Mouse (Mus musculus): ENCODE results near the gene Pitpnm1.
"Not testable (repeated sequence)": the region's sequence is repeated elsewhere in the genome, so short reads cannot be mapped to it uniquely, and the experiment has no call there.

Gene Pitpnm1

DNA sequence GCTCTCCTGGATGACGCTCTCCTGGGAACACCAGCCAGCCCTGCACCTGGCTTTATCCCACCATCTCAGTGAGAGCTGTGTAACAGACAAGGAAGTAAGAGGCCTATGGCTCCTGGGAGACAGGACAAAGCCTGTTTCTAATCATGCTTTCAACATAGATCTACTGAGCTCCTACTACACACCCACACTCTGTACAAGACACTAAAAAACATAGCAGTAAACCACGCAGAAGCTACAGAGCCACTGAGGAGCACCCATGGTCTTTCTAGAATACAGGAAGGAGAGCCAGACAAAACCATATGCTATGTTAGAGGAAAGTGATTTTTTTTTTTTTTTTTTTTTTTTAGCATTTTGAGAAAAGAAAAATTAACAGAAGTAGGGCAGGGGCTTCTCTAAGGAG lies 18.6 kb downstream of the Pitpnm1 start:
- DNase-seq (ENCODE audit: inconsistent ontology term), result no peak

DNA sequence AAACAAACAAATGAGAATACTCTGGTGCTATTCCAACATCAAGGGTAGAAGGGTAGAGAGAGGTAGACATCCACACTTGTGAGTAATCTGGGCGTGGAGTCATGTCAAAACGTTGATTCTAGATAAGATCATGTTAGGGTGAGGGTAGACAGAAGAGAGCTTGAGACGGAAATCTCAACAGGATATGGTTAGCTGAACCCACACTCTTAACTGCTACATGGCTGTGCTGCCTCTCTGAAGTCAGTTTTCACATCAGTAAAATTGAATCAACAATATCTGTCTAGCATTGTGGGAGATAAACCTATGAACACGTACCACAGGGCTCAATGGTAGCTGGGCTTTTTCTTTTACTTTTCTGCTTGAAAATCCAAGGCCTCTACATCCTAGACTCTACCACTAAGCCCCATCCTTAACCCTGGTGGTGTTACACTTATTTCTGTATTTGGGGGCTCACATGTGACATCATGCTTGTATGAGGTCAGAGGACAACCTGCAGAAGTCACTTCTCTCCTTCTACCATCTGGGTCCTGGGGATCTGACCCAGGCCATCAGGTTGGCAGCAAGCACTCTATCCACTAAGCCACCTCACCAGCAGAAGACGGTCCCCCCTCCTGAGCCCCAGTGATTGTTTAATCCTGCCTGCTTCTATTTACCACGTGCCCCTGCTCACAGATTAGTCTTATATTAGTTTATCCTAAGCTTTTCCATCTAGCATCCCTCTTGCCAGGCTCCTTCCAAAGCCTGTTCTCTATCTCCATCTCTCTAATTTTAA lies 20.1 kb downstream of the Pitpnm1 start:
- no peak for DNase-seq (ENCODE audit: inconsistent ontology term)

DNA sequence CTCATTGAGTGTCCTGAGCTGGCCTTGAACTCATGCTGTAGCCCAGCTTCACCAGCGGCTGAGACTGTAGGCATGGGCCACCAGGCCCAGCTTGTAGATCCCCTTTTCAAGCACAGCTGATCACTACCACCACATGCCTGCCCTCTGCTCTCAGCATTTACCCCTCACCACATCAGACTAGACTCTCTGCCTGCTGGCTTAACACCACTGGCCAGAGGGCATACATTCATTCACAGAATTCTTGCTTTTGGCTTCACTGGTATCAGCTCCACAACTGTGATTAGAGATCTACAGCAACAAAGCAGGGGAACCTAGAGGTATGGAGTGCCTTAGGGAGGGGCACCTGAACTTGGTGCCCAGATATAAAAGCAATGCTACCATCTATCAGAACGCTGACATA lies 20.7 kb downstream of the Pitpnm1 start:
- no peak for DNase-seq (ENCODE audit: inconsistent ontology term)

- peak; percentile 98 for DNase-seq (ENCODE audit: inconsistent ontology term)
These were observed 21.5 kb downstream of the Pitpnm1 start for GRCm38 (mm10) chr19:4121097-4121805.

DNA sequence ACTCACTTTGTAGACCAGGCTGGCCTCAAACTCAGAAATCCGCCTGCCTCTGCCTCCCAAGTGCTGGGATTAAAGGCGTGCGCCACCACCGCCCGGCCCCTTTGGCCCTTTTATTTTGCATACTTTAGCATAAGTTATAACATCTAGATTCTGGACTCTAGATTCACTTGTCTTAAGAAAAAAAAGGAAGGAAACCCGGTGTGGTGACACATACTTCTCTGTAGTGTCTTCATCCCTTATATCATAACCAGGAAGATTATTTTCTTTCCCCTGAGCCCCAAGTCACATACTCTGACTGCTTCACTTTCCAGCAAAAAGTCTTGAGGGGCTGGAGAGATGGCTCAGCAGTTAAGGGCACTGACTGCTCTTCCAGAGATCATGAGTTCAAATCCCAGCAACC lies 22.1 kb downstream of the Pitpnm1 start:
- DNase-seq (ENCODE audit: inconsistent ontology term), result not testable (repeated sequence)

DNA sequence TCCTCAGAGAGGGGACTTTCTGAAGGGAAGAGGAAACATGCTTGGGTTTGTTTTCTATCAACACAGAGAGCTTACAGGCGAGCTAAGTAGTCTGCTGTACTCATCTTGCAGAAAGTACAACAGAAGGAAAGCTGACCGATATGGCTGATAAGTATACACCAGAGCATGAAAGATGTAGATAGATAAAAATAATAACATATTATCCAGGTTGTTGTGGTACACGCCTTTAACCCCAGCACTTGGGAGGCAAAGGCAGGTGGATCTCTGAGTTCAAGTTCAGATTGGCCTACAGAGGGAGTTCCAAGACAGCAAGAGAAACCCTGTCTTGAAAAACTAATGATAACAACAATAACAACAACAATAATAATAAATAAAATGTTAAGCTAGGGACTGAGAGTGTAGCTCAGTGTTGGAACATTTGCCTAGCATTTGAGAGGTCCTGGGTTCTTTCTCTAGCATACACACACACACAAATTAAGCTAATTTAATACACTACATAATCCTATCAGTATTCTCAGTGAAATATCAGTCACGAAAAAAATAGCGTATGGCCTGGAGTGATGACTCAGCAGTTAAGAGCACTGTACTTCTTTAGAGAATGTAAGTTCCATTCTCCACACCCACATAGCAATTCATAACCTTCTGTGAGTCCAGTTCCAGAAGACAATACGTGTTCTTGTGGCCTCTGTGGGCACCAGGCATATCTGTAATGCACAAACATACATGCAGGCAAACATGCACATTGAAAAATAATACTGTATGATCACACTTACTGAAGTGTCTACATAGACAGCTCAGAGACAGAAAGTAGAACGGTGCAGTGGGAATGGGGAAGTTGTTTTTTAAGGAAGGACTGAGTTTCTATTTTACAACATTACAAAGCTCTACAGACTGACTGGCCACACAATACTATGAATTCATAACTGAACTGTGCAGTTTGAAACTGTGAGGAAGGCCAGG lies 22.9 kb downstream of the Pitpnm1 start:
- DNase-seq (ENCODE audit: inconsistent ontology term), result no peak

DNA sequence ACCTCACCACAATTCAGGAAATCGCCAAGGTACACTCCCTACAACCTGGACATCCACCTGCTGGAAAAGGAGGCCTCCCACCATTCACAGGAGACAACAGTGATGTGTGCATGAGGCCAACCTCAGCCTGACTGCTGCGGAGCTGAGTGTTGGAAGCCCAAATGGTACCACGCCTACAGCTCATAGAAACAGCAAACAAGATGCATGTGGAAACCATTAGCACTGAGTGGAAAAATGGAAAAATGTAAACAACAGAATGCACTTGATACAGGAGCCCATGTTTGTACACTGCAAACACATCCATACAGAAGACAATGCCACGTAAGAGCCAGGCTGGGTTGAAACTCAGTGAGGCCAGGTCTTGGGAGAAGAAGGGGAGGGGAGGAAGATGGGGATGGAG lies 24.6 kb downstream of the Pitpnm1 start:
- no peak for DNase-seq (ENCODE audit: inconsistent ontology term)

GRCm38 (mm10) chr19:4125268-4125667 lies 25.5 kb downstream of the Pitpnm1 start:
- not testable (repeated sequence) for DNase-seq (ENCODE audit: inconsistent ontology term)

DNA sequence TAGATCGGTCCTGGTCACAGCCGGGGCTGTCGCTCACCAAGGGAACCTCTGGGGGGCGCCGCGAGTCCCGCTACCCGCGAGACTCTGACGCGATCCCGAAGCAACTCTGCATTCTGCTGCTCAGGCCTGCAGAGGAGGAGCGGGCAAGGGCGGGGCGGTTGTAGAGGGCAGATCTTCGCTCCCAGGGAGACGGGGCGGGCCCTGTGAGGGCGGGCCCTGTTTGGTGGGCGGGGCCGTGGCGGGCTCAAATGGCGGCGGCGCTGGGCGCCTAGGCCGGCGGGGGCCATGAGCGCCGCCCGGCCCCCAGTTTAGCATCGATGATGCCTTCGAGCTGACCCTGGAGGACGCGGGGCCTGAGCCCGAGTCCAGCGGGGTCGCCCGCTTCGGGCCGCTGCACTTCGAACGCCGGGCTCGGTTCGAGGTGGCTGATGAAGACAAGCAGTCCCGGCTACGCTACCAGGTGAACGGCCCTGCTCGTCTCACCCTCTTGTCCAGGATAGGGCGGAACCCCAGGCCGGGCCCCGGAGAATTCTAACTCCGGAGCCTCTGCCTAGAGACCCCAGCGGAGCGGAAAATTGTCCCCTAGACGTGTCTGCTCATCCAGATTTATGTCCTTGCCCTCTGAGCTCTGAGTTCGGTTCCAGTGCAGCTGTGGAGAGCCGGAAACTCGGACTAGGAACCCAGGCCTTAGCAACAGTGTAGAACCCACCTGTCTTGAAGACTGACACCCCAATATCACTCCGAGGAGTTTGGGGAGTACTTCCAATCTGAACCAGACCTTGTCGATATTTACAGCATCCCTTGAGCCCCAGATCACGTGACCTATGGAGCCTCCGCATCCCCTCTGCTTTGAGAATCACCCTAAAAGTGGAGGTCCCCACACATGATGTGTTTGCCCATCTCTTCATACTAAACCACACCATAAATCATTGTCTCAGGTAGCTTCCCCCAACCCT lies 26.2 kb downstream of the Pitpnm1 start, which contains the start of gene Aip:
Aip (minus strand) TSS at position 118 of the 956 bp plus-strand sequence.
- DNase-seq (ENCODE audit: inconsistent ontology term), result peak; percentile 99

GRCm38 (mm10) chr19:4126759-4127495 lies 27.1 kb downstream of the Pitpnm1 start:
- DNase-seq (ENCODE audit: inconsistent ontology term), result no peak

DNA sequence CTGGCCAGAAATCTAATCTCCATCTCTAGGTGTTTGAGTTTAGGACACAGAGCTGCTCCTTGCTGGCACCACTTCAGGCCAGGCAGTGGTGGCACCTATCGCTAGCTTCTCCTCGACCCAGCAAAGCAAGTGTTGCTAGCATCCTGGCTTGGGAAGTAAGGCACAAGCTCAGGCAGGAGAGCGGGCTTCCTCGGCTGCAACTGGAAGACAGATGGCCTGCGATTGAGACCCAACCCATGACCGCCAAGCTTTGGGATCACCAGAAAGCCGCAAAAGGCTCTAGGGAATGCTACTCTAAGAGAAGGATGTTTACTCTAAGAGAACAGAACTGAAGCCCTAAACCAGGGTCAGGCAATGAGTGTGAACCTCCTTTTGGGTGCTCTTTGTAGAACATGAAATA lies 29.7 kb downstream of the Pitpnm1 start:
- DNase-seq (ENCODE audit: inconsistent ontology term), result no peak

- DNase-seq (ENCODE audit: inconsistent ontology term), result peak; percentile 71
These were observed 30.3 kb downstream of the Pitpnm1 start for GRCm38 (mm10) chr19:4130106-4130505.

GRCm38 (mm10) chr19:4131075-4131474 lies 31.3 kb downstream of the Pitpnm1 start:
- DNase-seq (ENCODE audit: inconsistent ontology term), result no peak

DNA sequence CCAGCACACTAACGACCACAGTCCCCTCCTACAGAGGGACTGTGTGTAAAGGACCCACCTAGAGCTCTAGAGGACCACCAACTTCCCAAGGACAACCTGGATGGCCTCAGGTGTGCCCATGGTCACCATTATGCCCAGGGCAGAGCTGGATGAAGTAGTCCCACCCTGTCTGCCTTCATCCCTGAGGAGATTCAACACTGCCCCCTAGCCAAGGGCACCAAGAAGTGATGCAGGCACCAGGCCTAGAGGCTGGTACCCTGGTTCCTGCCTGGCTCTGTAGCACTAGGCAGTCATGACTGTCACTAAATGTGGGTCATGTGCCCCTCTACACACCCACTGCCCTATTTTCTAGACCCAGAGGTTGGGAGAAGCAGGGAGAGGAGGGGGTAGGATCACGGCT lies 32.0 kb downstream of the Pitpnm1 start:
- no peak for DNase-seq (ENCODE audit: inconsistent ontology term)

- no peak for DNase-seq (ENCODE audit: inconsistent ontology term)
These were observed 34.6 kb downstream of the Pitpnm1 start for GRCm38 (mm10) chr19:4134354-4134753.

- DNase-seq (ENCODE audit: inconsistent ontology term), result not testable (repeated sequence)
These were observed 35.6 kb downstream of the Pitpnm1 start for GRCm38 (mm10) chr19:4135229-4135962.

DNA sequence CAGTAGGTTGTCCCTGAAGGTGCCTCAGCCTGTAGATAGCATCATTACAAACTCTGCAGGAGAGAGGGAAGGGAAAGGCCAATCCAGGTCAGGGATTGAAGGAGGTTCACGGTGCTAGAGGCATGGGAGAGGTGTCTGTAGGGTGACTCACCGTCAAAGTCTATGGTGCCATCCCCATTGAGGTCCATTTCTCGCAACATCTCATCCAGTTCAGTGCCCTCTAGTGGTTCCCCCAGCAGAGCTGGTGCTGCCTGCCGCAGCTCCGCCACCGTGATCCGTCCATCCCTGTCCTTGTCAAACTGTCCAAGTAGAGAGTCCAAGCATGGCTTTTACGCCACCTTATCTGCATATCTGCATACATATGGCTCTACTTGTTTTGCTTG lies 36.2 kb downstream of the Pitpnm1 start:
- DNase-seq (ENCODE audit: inconsistent ontology term), result not testable (repeated sequence)

- no peak for DNase-seq (ENCODE audit: inconsistent ontology term)
These were observed 36.7 kb downstream of the Pitpnm1 start for GRCm38 (mm10) chr19:4136463-4136862.

DNA sequence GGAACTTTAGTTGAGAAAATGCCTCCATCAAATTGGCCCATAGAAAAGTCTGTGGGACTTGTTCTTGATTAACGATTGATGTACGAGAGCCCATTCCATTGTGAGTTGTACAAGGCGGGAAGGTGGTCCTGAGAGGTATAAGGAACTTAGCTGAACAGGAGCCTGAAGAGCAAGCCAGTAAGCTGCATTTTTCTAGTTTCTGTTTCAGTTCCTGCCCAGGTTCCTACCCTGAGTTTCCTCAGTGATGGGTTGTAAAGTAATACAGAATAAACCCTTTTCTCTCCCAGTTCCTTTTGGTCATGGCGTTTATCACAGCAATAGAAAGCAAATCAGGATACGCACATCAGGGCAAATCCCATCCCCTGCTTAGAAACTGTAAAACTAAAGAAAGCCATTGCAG lies 38.1 kb downstream of the Pitpnm1 start:
- no peak for DNase-seq (ENCODE audit: inconsistent ontology term)

All from Muller cell, postnatal 12 days (primary cell).